In the genomic region with DNA sequence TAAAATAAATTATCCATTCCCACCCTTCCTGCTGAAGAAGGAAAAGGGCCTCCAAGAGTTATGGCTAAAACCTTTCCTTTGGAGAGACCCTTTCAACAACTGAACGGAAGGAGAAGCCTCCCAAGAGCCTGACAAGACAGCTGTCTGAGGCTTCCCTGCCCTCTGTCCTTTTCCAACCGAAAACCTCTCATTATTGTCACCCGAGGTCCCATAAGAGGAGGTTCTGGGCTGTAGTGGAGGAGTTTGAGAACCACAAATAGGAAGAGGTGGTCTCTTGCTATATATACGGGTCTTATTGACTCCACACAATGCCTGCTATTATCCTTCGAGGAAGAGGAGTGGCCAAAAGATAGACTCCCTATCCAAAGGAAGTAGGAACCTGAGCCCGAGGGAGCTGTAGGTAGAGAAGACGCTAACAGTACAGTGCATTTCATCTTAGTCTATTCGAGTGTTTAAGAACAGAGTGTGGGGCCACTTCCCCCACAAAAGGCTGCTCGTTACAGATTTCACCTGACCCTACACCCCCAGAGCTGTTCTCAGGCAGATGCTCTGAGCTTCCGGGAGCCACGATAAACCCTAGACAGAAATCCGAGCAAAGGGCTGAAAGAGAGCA, we compare ENCODE assay signal across 10 mouse cellular contexts. TPM values are rescaled to one million over a fixed set of nuclear protein-coding genes. Genes with fewer than 3 reads are reported as not detected.
A peak's percentile ranks its signal among the peaks of the same experiment; 100 is the strongest.
DNase-seq lines count a peak whose midpoint lies in the region; ATAC-seq and TF ChIP-seq lines count a peak whose summit lies in the region.
"Had no signal": no experiment of that assay in that cellular context is flagged by ENCODE, and none has a peak within 500 bp of the region (broad histone marks: within the 10 kb centered on the region; RNA-seq: fewer than 3 reads in every experiment).

No protein-coding gene starts in this region.

- no peak overlapping the region for H3K27ac ChIP-seq in heart, embryonic 14.5 days (replicated peaks in 1 of 2; ENCODE audit: control insufficient read depth in 1 of 2, insufficient read depth in 1 of 2, low read depth in 2 of 2, low read length in 2 of 2)
- H3K27ac ChIP-seq in forebrain, embryonic 12.5 days: no peak overlapping the region
- no peak overlapping the region for H3K27ac ChIP-seq in liver, embryonic 16.5 days (ENCODE audit: low read length)

- H3K36me3 ChIP-seq in heart, embryonic 14.5 days (ENCODE audit: control insufficient read depth, insufficient read depth, low read length): no peaks in the 10 kb centered on the region
- no peaks in the 10 kb centered on the region for H3K36me3 ChIP-seq in E14TG2a.4 (ENCODE audit: insufficient read depth, low read length)
- H3K36me3 ChIP-seq in forebrain, embryonic 12.5 days (replicated peaks): no peaks in the 10 kb centered on the region
- no peaks in the 10 kb centered on the region for H3K36me3 ChIP-seq in liver, embryonic 16.5 days (ENCODE audit: control insufficient read depth, insufficient read depth)

- TF ChIP-seq CTCF in E14TG2a.4 (conservative IDR thresholded peaks at IDR 0.05; ENCODE audit: low read length): no peak

- peak overlapping the region; percentile 74 for H3K4me2 ChIP-seq in heart, embryonic 14.5 days (ENCODE audit: low read length)
- peak overlapping the region; percentile 37 for H3K4me2 ChIP-seq in forebrain, embryonic 12.5 days
- peak overlapping the region; percentile 58 for H3K4me2 ChIP-seq in liver, embryonic 16.5 days (ENCODE audit: low read depth, low read length)

- no peak for ATAC-seq in heart, embryonic 14.5 days (ENCODE audit: insufficient number of reproducible peaks, insufficient read depth, low FRiP score, low read depth)
- no peak for ATAC-seq in forebrain, embryonic 12.5 days (ENCODE audit: low FRiP score)
- no peak for ATAC-seq in liver, embryonic 16.5 days (ENCODE audit: low read depth)

- no peak for DNase-seq in heart, postnatal 14 days
- DNase-seq in cerebellum, postnatal 10 days: no peak
- no peak for DNase-seq in kidney, postnatal 14 days
- no peak for DNase-seq in adrenal gland, postnatal 25 days
- DNase-seq: cerebellum, postnatal 14 days had no signal

- H3K27me3 ChIP-seq in heart, embryonic 14.5 days (ENCODE audit: control insufficient read depth, insufficient read depth, low read length): peaks cover 60% of the 10 kb centered on the region
- peaks cover 89% of the 10 kb centered on the region for H3K27me3 ChIP-seq in E14TG2a.4 (ENCODE audit: insufficient read depth, low read length)
- peaks cover 96% of the 10 kb centered on the region for H3K27me3 ChIP-seq in forebrain, embryonic 12.5 days
- peaks cover 59% of the 10 kb centered on the region for H3K27me3 ChIP-seq in liver, embryonic 16.5 days (ENCODE audit: control insufficient read depth, insufficient read depth, low read depth, low read length)
- H3K27me3 ChIP-seq: CH12.LX had no signal

- peak overlapping the region; percentile 38 to 43 for H3K4me3 ChIP-seq in heart, embryonic 14.5 days (ENCODE audit: control insufficient read depth in 1 of 2, insufficient read depth in 1 of 2, low read depth in 1 of 2, low read length in 2 of 2)
- H3K4me3 ChIP-seq in E14TG2a.4 (replicated peaks; ENCODE audit: low read length): peak overlapping the region; percentile 63
- H3K4me3 ChIP-seq in forebrain, embryonic 12.5 days (replicated peaks): peak overlapping the region; percentile 22; the same call in 1 of the 2 replicates
- H3K4me3 ChIP-seq in liver, embryonic 16.5 days (ENCODE audit: low read depth, low read length): no peak overlapping the region; the same call in 1 of the 2 replicates

- 12% methylated on average over 12 of the region's 12 CpGs for WGBS in heart, embryonic 14.5 days
- WGBS in forebrain, embryonic 12.5 days: 7% methylated on average over 12 of the region's 12 CpGs
- 6% methylated on average over 12 of the region's 12 CpGs for WGBS in liver, embryonic 16.5 days (ENCODE audit: insufficient replicate concordance)

- intact Hi-C loops in heart, postnatal 14 days (cut with DNase I): no loop called here

- H3K9me3 ChIP-seq in heart, embryonic 14.5 days (ENCODE audit: control insufficient read depth, low read length): no peaks in the 10 kb centered on the region
- H3K9me3 ChIP-seq in E14TG2a.4 (ENCODE audit: low read length): no peaks in the 10 kb centered on the region
- H3K9me3 ChIP-seq in forebrain, embryonic 12.5 days: no peaks in the 10 kb centered on the region
- H3K9me3 ChIP-seq in liver, embryonic 16.5 days (replicated peaks; ENCODE audit: control insufficient read depth, low read length): no peaks in the 10 kb centered on the region

- H3K9ac ChIP-seq in heart, embryonic 14.5 days (ENCODE audit: low read length): peak overlapping the region; percentile 59
- H3K9ac ChIP-seq in forebrain, embryonic 12.5 days: no peak overlapping the region
- H3K9ac ChIP-seq in liver, embryonic 16.5 days (ENCODE audit: low read depth, low read length): no peak overlapping the region

- H3K4me1 ChIP-seq in heart, embryonic 14.5 days (ENCODE audit: control insufficient read depth in 2 of 2, insufficient read depth in 2 of 2, low read length in 2 of 2): peaks cover 5 to 12% of the 10 kb centered on the region in 2 experiments; a peak in 3 of 4 replicates
- peaks cover 48% of the 10 kb centered on the region for H3K4me1 ChIP-seq in E14TG2a.4 (replicated peaks; ENCODE audit: low read depth, low read length)
- peaks cover 27% of the 10 kb centered on the region for H3K4me1 ChIP-seq in forebrain, embryonic 12.5 days
- H3K4me1 ChIP-seq in liver, embryonic 16.5 days (ENCODE audit: control insufficient read depth, low read depth, low read length): peaks cover 5% of the 10 kb centered on the region

RNA-seq across cellular contexts. Expression of a gene that starts 6.0 kb away (rescaled TPM):
- not detected in 2 replicates for polyA plus RNA-seq in heart, embryonic 14.5 days (2014; fragmentation: Nextera tagmentation; extraction: Ambion mirVana)
- under 1 TPM; 0.45 to 0.61 TPM for total RNA-seq in heart, postnatal 14 days (2021)
- polyA plus RNA-seq in forebrain, embryonic 12.5 days (2016; fragmentation: Nextera tagmentation; extraction: Ambion mirVana): 0.18 and 0.24 TPM in 2 replicates
- polyA plus RNA-seq in liver, embryonic 16.5 days (2015; fragmentation: Nextera tagmentation; extraction: Ambion mirVana): not detected in 2 replicates
- 0.43 and 0.55 TPM in 2 replicates for total RNA-seq in adrenal gland, postnatal 25 days (2021)

RNA-seq across cellular contexts. Expression of a gene that starts 8.9 kb away (rescaled TPM):
- polyA plus RNA-seq in heart, embryonic 14.5 days (2014; fragmentation: Nextera tagmentation; extraction: Ambion mirVana): 26.7 and 31.9 TPM in 2 replicates
- 10 to 100 TPM; 26.4 to 26.6 TPM for total RNA-seq in heart, postnatal 14 days (2021)
- 58.2 and 58.3 TPM in 2 replicates for polyA plus RNA-seq in forebrain, embryonic 12.5 days (2016; fragmentation: Nextera tagmentation; extraction: Ambion mirVana)
- 10.5 and 12.0 TPM in 2 replicates for polyA plus RNA-seq in liver, embryonic 16.5 days (2015; fragmentation: Nextera tagmentation; extraction: Ambion mirVana)
- total RNA-seq in adrenal gland, postnatal 25 days (2021): 118 and 138 TPM in 2 replicates

RNA-seq across cellular contexts. Expression of a gene that starts 17.7 kb away (rescaled TPM):
- polyA plus RNA-seq in heart, embryonic 14.5 days (2014; fragmentation: Nextera tagmentation; extraction: Ambion mirVana): not detected in 2 replicates
- not detected for total RNA-seq in heart, postnatal 14 days (2021)
- polyA plus RNA-seq in forebrain, embryonic 12.5 days (2016; fragmentation: Nextera tagmentation; extraction: Ambion mirVana): 0.18 and 0.61 TPM in 2 replicates
- not detected in 2 replicates for polyA plus RNA-seq in liver, embryonic 16.5 days (2015; fragmentation: Nextera tagmentation; extraction: Ambion mirVana)
- total RNA-seq in adrenal gland, postnatal 25 days (2021): not detected in 2 replicates
- total RNA-seq: CH12.LX had no signal

RNA-seq across cellular contexts. Expression of a gene that starts 37.4 kb away (rescaled TPM):
- 0.22 and 0.51 TPM in 2 replicates for polyA plus RNA-seq in heart, embryonic 14.5 days (2014; fragmentation: Nextera tagmentation; extraction: Ambion mirVana)
- under 1 TPM; 0.20 to 0.31 TPM for total RNA-seq in heart, postnatal 14 days (2021)
- polyA plus RNA-seq in forebrain, embryonic 12.5 days (2016; fragmentation: Nextera tagmentation; extraction: Ambion mirVana): 0.22 TPM in 1 of 2 replicates, not detected in the other
- not detected in 2 replicates for polyA plus RNA-seq in liver, embryonic 16.5 days (2015; fragmentation: Nextera tagmentation; extraction: Ambion mirVana)
- total RNA-seq in adrenal gland, postnatal 25 days (2021): 0.09 and 0.24 TPM in 2 replicates

RNA-seq across cellular contexts. Expression of a gene that starts 43.9 kb away (rescaled TPM):
- polyA plus RNA-seq in heart, embryonic 14.5 days (2014; fragmentation: Nextera tagmentation; extraction: Ambion mirVana): 21.5 and 23.4 TPM in 2 replicates
- 1 to 10 TPM; 4.6 to 5.0 TPM for total RNA-seq in heart, postnatal 14 days (2021)
- polyA plus RNA-seq in forebrain, embryonic 12.5 days (2016; fragmentation: Nextera tagmentation; extraction: Ambion mirVana): 6.2 and 8.5 TPM in 2 replicates
- polyA plus RNA-seq in liver, embryonic 16.5 days (2015; fragmentation: Nextera tagmentation; extraction: Ambion mirVana): 172 and 182 TPM in 2 replicates
- 7.0 and 7.4 TPM in 2 replicates for total RNA-seq in adrenal gland, postnatal 25 days (2021)
